Mouse (Mus musculus): ENCODE measurements at regions not wholly inside any gene's neighbourhood (a gene's known extent, or its start where the extent isn't known, plus 50 kb on each side); places are given as distances from the start of the nearest gene placed in this dataset.

DNA sequence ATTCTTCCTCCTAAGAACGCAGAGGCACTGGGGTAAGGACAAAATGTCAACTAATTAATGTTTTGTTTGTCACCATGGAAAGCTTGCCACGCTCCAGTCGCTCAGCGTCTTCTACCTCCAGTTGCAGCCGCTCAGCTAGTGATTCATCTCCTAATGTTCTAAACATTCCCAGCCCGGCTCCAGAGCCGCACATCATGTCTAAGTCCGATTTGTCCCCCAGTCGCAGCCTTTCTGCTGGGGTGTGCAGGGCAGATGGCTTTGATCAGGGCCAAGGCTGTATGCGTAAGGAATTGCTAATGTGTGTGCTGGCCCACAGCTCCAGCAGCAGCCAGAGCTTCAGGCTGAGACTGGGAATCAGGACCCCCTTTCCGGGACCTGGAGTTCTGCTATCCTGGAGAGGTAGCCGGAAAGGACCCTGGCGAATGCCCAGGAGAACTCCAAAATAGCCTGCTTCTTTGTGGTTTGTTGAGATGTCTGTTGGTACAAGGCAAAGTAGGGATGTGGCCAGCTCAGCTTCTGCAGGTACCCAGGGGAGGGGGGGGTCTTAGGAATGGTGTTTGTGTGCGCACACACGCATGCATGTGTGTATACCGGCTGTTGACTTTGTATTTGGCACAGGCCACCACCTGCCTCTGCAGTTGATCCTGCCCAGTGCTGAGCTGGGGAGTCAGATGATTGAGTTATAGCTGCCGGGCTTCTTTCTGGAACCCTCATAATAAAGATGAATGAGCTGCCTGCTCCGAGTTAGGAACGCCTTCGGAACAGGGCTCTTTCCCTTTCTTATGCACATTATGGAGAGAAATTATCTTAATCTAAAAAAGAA is 143.0 kb upstream of the Kcng1 start:
- Histone ChIP-seq H3K36me3 (ENCODE audit: control insufficient read depth, insufficient read depth, low read length) (no peaks in the 10 kb centered on the region), H3K27ac (ENCODE audit: low read depth, low read length) (no peak overlapping the region), H3K4me1 (ENCODE audit: control insufficient read depth, insufficient read depth, low read length) (peaks cover 6% of the 10 kb centered on the region), H3K9me3 (ENCODE audit: control insufficient read depth, low read length) (peaks cover 3% of the 10 kb centered on the region; the same call in 1 of the 2 replicates), H3K4me2 (replicated peaks; ENCODE audit: low read depth, low read length) (no peak overlapping the region), H3K9ac (ENCODE audit: low read depth, low read length) (no peak overlapping the region), H3K4me3 (ENCODE audit: low read length) (no peak overlapping the region), H3K27me3 (ENCODE audit: control insufficient read depth, insufficient read depth, low read length) (no peaks in the 10 kb centered on the region)
- 0 out of 2 replicates have a peak, but pooled peaks have one; percentile 30 for ATAC-seq (ENCODE audit: low FRiP score, low TSS enrichment)
- 38% methylated on average over 20 of the region's 20 CpGs for WGBS

DNA sequence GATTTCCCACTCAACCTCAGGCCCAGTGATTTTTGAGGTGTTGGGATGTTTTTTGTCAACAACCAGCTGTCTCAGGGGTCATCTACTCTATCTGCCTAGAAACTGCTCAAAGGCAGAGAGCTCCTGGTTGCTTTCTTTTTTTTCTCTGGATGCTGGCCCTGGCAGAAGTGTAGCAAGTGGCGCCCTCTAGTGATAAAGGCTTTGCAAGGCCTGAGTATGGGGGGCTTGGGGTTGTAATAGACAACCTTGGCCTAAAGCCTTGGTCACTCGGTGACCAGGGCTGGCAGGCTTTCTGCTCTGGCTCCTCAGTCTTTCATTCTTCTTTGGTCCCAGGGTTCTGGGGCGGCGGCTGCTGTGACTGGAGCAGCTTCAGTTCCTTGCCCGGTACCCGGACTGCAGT is 142.0 kb upstream of the Kcng1 start:
- Histone ChIP-seq H3K4me2 (replicated peaks; ENCODE audit: low read depth, low read length) (no peak overlapping the region), H3K4me3 (ENCODE audit: low read length) (no peak overlapping the region), H3K9ac (ENCODE audit: low read depth, low read length) (no peak overlapping the region), H3K36me3 (ENCODE audit: control insufficient read depth, insufficient read depth, low read length) (no peaks in the 10 kb centered on the region), H3K9me3 (ENCODE audit: control insufficient read depth, low read length) (peaks cover 3% of the 10 kb centered on the region; the same call in 1 of the 2 replicates), H3K4me1 (ENCODE audit: control insufficient read depth, insufficient read depth, low read length) (peaks cover 6% of the 10 kb centered on the region), H3K27ac (ENCODE audit: low read depth, low read length) (no peak overlapping the region), H3K27me3 (ENCODE audit: control insufficient read depth, insufficient read depth, low read length) (no peaks in the 10 kb centered on the region)
- WGBS, result 64% methylated on average over 6 of the region's 6 CpGs
- no peak for ATAC-seq (ENCODE audit: low FRiP score, low TSS enrichment)

- no peaks in the 10 kb centered on the region for H3K4me1 ChIP-seq (ENCODE audit: control insufficient read depth, insufficient read depth, low read length)
- no peak overlapping the region for H3K27ac ChIP-seq (ENCODE audit: low read depth, low read length)
- no peak overlapping the region for H3K4me2 ChIP-seq (replicated peaks; ENCODE audit: low read depth, low read length)
- H3K9me3 ChIP-seq (ENCODE audit: control insufficient read depth, low read length), result no peaks in the 10 kb centered on the region
- no peak overlapping the region for H3K4me3 ChIP-seq (ENCODE audit: low read length)
- no peaks in the 10 kb centered on the region for H3K27me3 ChIP-seq (ENCODE audit: control insufficient read depth, insufficient read depth, low read length)
- 32% methylated on average over 17 of the region's 17 CpGs for WGBS
- ATAC-seq (ENCODE audit: low FRiP score, low TSS enrichment), result no peak
- no peak overlapping the region for H3K9ac ChIP-seq (ENCODE audit: low read depth, low read length)
- no peaks in the 10 kb centered on the region for H3K36me3 ChIP-seq (ENCODE audit: control insufficient read depth, insufficient read depth, low read length)
These were observed 133.6 kb upstream of the Kcng1 start for GRCm38 (mm10) chr2:168415140-168415539.

DNA sequence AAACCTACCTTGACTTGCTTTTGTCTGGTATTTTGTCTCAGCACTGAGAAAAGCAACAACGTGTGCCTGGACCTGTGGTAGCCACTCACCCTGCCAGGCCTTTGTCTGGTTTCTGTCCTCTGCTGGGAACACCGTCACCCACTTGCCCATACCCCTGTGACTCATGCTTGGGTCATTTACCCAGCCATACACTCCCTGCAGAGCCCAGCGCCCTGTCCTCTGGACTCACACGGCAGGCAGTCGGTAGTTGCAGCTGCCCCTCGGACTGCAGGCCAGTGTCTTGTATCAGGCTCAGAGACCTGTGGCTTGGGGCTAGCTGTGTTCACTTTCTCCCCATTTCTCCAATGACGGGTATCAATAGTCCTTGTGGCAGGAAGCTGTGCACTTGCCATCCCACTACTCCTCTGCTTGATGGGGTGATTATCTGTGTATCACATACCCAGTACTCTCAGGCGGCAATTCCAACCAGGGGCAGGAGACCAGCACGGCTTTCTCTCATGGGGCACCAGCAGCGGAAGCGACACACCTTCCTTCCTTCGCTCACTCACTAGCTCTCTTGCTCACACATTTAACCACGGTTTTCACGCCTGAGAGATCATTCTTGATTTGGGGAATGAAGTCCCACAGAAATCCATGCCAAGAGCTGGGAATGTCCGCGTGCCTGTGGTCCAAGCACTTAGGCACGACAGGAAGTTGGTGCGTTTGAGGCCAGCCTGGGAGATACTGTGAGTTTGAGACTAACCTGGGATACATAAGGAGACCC is 132.8 kb upstream of the Kcng1 start:
- Histone ChIP-seq H3K4me3 (ENCODE audit: low read length) (no peak overlapping the region), H3K4me2 (replicated peaks; ENCODE audit: low read depth, low read length) (no peak overlapping the region), H3K4me1 (ENCODE audit: control insufficient read depth, insufficient read depth, low read length) (no peaks in the 10 kb centered on the region), H3K27me3 (ENCODE audit: control insufficient read depth, insufficient read depth, low read length) (no peaks in the 10 kb centered on the region), H3K27ac (ENCODE audit: low read depth, low read length) (no peak overlapping the region), H3K36me3 (ENCODE audit: control insufficient read depth, insufficient read depth, low read length) (no peaks in the 10 kb centered on the region), H3K9ac (ENCODE audit: low read depth, low read length) (no peak overlapping the region), H3K9me3 (ENCODE audit: control insufficient read depth, low read length) (no peaks in the 10 kb centered on the region)
- 81% methylated on average over 18 of the region's 18 CpGs for WGBS
- no peak for ATAC-seq (ENCODE audit: low FRiP score, low TSS enrichment)

DNA sequence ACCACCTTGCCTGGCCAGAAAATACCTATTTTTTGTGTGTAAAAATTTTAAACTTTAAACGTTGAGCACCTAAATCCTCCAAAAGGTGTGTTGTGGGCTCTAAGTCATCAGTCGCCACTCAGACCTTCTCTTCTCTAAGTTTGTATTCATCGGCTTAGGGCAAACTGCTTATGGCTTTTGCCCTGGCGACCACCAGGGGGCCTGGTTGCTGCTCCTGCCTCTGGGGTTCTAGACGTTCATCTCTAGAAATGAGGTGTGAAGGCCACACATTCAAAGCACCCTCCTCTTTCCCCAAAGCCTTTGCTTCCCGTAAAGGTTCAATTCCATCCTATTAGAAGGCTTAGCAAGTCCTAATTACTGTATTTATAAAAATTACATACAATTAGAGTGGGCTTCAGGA is 131.3 kb upstream of the Kcng1 start:
- H3K36me3 ChIP-seq (ENCODE audit: control insufficient read depth, insufficient read depth, low read length), result no peaks in the 10 kb centered on the region
- no peak overlapping the region for H3K4me2 ChIP-seq (replicated peaks; ENCODE audit: low read depth, low read length)
- WGBS, result 47% methylated on average over 6 of the region's 6 CpGs
- peaks cover 3% of the 10 kb centered on the region; the same call in 1 of the 2 replicates for H3K9me3 ChIP-seq (ENCODE audit: control insufficient read depth, low read length)
- H3K27me3 ChIP-seq (ENCODE audit: control insufficient read depth, insufficient read depth, low read length), result no peaks in the 10 kb centered on the region
- no peak overlapping the region for H3K27ac ChIP-seq (ENCODE audit: low read depth, low read length)
- no peaks in the 10 kb centered on the region for H3K4me1 ChIP-seq (ENCODE audit: control insufficient read depth, insufficient read depth, low read length)
- no peak overlapping the region for H3K9ac ChIP-seq (ENCODE audit: low read depth, low read length)
- H3K4me3 ChIP-seq (ENCODE audit: low read length), result no peak overlapping the region
- ATAC-seq (ENCODE audit: low FRiP score, low TSS enrichment), result no peak

GRCm38 (mm10) chr2:168402782-168403513 is 121.4 kb upstream of the Kcng1 start:
- Histone ChIP-seq H3K9ac (ENCODE audit: low read depth, low read length) (no peak overlapping the region), H3K36me3 (ENCODE audit: control insufficient read depth, insufficient read depth, low read length) (no peaks in the 10 kb centered on the region), H3K4me1 (ENCODE audit: control insufficient read depth, insufficient read depth, low read length) (no peaks in the 10 kb centered on the region), H3K4me3 (ENCODE audit: low read length) (no peak overlapping the region), H3K27ac (ENCODE audit: low read depth, low read length) (no peak overlapping the region), H3K27me3 (ENCODE audit: control insufficient read depth, insufficient read depth, low read length) (no peaks in the 10 kb centered on the region), H3K4me2 (replicated peaks; ENCODE audit: low read depth, low read length) (no peak overlapping the region), H3K9me3 (ENCODE audit: control insufficient read depth, low read length) (no peaks in the 10 kb centered on the region)
- WGBS, result 70% methylated on average over 16 of the region's 16 CpGs
- ATAC-seq (ENCODE audit: low FRiP score, low TSS enrichment), result no peak

DNA sequence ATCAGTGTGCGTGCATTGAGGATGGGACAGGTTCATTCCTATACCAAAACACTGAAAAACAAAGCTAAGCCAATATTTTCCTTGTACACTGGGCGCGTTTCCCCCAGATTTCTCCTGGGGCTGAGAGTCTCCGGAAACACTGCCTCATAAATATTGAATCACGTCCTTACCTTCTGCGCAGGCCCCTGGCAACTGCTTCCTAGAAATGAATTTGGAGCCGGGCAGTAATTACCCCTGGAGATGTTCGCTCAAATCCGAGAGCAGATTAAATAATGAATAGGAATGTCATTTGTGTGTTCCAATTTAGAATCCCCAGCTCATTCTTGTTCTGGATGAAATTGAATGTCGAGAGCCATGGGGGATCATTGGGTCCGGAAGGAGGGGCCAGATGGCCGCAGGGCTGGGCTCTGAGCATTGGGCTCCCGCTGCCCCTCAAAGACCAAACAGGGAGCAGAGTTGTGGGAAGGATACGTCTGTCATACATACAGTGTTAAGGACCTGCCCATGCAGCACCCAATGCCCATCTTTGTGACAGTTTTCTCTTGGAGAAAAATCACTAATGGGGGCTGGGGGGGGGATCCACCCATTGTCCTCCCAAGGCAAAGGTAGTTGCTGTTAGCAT is 117.7 kb upstream of the Kcng1 start:
- H3K4me3 ChIP-seq (ENCODE audit: low read length), result no peak overlapping the region
- no peaks in the 10 kb centered on the region for H3K9me3 ChIP-seq (ENCODE audit: control insufficient read depth, low read length)
- no peaks in the 10 kb centered on the region for H3K36me3 ChIP-seq (ENCODE audit: control insufficient read depth, insufficient read depth, low read length)
- H3K4me1 ChIP-seq (ENCODE audit: control insufficient read depth, insufficient read depth, low read length), result no peaks in the 10 kb centered on the region
- no peak overlapping the region for H3K9ac ChIP-seq (ENCODE audit: low read depth, low read length)
- ATAC-seq (ENCODE audit: low FRiP score, low TSS enrichment), result no peak
- H3K27ac ChIP-seq (ENCODE audit: low read depth, low read length), result no peak overlapping the region
- no peaks in the 10 kb centered on the region for H3K27me3 ChIP-seq (ENCODE audit: control insufficient read depth, insufficient read depth, low read length)
- 78% methylated on average over 14 of the region's 14 CpGs for WGBS
- no peak overlapping the region for H3K4me2 ChIP-seq (replicated peaks; ENCODE audit: low read depth, low read length)

- no peak overlapping the region for H3K4me2 ChIP-seq (replicated peaks; ENCODE audit: low read depth, low read length)
- 66% methylated on average over 3 of the region's 3 CpGs for WGBS
- H3K9ac ChIP-seq (ENCODE audit: low read depth, low read length), result no peak overlapping the region
- no peak overlapping the region for H3K4me3 ChIP-seq (ENCODE audit: low read length)
- H3K4me1 ChIP-seq (ENCODE audit: control insufficient read depth, insufficient read depth, low read length), result no peaks in the 10 kb centered on the region
- no peaks in the 10 kb centered on the region for H3K36me3 ChIP-seq (ENCODE audit: control insufficient read depth, insufficient read depth, low read length)
- H3K27ac ChIP-seq (ENCODE audit: low read depth, low read length), result no peak overlapping the region
- H3K9me3 ChIP-seq (ENCODE audit: control insufficient read depth, low read length), result no peaks in the 10 kb centered on the region
- no peak for ATAC-seq (ENCODE audit: low FRiP score, low TSS enrichment)
- no peaks in the 10 kb centered on the region for H3K27me3 ChIP-seq (ENCODE audit: control insufficient read depth, insufficient read depth, low read length)
These were observed 114.8 kb upstream of the Kcng1 start for GRCm38 (mm10) chr2:168396316-168396715.
